Mouse (Mus musculus): ENCODE results near the gene Flt3l.

Flt3l gene

DNA sequence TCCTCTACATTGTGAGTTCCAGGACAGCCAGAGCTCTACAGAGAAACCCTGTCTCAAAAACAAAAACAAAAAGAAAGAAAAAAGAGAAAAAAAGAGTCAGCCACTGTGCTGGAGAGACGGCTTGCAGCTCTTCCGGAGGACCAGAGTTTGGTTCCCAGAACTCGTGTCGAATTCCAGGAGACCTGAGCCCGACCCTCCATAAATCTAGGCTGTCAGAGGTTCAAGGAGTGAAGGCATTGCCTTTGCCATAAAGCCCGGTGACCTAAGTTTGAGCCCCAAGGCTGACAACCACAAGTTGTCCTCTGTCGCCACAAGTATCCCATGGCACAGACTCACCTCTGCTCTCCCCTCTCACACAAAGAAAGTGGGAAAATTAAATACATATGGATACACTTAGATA lies 42.1 kb downstream of the Flt3l start:
- DNase-seq, result no peak

DNA sequence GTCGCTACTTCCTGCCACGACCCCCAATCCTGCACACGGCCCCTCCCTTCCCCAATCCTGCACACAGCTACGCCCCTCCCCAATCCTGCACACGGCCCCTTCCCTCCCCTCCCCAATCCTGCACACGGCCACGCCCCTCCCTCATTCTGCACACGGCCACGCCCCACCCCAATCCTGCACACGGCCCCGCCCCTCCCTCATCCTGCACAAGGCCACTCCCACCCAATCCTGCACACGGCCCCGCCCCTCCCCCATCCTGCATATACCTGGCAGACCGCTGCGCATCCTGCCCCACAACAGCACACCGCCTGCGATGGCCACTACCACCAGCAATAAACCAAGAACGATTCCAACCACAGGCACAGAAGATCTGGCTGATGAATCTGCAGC lies 42.7 kb downstream of the Flt3l start:
- DNase-seq, result no peak

DNA sequence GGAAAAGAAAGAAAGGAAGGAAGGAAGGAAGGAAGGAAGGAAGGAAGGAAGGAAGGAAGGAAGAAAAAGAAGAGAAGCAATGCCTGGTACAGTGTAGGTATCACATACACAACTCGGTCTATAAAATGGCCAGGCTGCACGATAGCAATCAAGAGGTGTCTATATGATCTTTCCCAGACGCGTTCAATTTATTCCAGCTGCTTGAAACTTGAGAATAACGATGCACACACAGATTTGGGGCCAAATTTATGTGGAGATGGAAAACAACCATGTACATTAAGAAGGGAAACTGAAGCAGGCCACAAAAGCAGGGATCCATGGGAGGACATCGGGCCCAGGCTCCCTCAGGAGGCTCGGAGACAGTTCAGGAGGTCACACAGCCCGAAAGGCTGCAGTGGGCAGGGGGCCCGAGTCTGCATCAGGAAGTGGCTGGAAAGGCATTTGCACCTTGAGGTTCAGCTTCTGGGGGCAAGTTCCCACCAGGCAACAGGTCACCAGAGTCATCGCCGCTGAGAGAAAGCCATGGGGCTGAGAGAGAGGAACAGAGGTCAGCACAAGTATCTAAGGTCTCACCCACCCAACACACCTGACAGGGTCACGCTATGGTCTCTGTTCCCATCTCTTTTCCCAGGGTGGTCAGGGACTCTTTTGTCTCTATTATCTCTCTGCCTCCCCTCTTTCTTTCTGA lies 43.3 kb downstream of the Flt3l start:
- DNase-seq, result no peak

DNA sequence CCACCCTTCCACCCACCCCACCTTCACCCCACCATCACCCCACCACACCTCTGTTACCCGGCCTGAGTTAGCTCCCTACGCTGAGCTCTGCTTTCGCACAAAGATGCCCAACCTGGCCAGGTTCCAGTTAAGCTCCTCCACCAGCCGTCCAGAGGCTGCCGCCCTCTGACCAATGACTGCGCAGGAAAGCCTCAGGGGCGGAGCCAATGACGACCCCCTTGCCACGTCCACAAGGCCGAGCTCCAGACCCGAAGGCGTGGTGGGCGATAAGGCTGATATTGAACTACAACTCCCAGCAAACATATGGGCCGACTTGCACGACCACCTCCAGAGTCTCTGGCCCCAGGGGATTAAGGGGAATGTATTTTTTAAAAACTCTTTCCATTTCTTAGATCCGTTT lies 44.2 kb downstream of the Flt3l start, which contains the start of gene Rcn3:
TSS of gene Rcn3 (minus strand) at position 174 of the 400 bp plus-strand sequence.
- DNase-seq, result peak; percentile 59

DNA sequence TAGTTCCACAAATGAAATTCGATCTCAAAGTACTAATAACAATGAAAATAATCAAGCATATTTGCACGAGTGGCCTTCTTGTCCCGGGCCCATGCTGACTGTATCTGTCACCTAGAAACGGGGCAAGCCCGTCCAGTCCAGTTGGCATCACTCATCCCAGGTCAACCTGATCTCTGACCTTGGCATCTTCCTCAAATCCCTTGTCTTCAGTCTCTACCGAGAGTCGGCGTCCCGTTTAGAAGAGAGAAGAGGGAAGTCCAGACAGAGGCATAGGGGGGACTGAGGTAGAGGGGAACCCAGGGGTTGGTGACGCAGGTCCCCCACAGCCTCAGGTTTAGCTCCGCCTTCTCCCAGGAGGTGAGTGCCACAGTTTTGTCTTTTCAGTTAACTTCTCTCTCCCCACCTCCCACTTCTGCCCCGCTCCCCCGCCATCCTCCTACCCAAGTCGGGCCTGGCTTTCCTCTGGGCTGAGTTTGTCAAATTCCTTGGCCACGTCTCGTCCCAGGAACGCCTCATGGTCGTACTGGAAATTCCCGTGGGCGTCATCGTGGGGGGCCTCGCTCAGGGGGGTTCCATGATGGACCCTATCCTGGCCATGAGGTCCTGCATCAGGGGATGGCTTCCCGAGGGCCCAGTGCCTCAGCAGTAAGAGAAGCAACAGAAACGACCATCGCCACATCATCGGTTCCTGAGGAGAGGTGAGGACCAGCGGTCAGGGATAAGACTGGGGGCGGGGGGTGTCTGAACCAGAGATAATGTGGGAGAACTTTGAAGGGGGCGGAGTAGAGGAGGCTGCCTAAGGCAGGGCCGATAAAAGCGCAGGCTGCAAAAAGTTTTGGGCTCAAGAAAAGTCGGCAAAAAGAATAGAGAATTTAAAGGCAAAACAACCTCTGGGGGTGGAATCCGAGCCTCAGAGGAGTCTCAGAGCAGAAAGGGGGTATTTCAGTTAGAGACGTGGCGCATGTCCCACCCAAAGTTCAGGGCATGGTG lies 44.9 kb downstream of the Flt3l start:
- no peak for DNase-seq

DNA sequence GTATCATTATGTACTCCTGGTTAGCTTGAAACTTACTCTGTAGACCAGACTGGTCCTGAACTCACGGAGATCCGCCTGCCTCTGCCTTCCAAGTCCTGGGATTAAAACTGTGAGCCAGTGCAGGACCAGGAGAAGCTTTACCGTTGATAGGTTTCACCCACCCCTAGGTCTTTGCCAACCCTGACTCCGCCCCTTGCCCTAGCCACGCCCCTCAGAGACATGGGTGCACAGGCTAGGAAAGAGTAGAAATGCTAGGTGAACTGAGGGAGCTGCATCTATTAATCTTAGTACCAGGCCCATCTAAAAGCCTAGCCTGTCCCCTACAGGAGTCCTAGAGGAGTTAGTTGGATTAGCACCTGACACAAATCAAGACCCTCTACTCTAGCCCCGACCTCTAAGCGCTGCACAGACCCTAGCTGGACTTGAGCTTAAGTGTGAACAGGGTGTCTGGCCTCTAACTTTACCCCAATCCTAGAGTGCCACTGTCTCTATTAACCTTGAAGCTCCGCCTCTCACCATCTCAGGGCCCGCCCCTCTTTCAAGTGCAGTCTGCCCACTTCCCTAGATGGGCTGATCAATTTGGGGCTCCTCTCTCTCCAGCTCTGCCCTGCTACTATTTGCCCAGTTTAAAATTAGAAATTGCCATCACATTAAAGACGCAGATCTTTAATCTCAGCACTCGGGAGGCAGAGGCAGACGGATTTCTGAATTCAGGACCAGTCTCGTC lies 45.8 kb downstream of the Flt3l start:
- no peak for DNase-seq

DNA sequence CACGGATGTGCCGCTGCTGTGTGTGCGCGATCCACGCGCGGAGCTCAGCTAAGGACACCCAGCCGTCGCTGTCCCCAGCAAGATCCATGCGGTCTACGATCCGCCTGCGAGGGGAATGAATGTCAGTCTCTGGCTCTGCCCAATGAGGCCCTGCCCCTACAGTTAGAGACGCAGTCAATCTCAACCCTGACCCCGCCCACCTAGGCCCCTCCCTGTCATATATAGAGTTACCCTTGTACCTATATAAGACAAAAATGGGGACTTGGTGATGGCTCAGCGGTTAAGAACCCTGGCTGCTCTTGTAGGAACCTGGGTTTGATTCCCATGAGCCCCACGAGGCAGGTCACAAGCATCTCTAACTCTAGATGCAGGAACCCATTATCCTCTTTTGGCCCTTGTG lies 47.6 kb downstream of the Flt3l start:
- DNase-seq, result no peak

GRCm38 (mm10) chr7:45086084-45086483 lies 50.1 kb downstream of the Flt3l start:
- DNase-seq, result no peak

GRCm38 (mm10) chr7:45083300-45083890 lies 52.8 kb downstream of the Flt3l start:
- no peak for DNase-seq

- DNase-seq, result no peak
These were observed 53.6 kb downstream of the Flt3l start for GRCm38 (mm10) chr7:45082401-45083299.

DNA sequence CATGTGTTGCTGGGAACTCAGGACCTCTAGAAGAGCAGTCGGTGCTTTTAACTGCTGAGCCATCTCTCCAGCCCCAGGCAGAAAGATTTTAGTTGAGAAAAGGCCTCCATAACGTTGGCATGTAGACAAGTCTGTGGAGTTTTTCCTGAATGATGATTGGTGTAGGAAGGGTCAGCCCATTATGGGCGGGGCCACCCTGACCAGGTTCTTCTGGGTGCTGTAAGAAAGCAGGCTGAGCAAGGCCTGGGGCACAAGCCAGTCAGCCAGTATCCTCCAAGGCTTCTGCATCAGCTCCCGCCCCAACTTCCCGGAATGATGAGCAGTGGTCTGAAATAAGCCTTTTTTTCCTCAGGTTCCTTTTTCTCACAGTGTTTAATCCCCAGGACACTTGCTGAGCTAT lies 55.2 kb downstream of the Flt3l start:
- no peak for DNase-seq

- DNase-seq, result peak; percentile 90
These were observed 56.4 kb downstream of the Flt3l start for GRCm38 (mm10) chr7:45079856-45080255.
